Mouse (Mus musculus) thymus, postnatal 25 days (tissue): ENCODE results near the gene Gm10719.
"Not testable (repeated sequence)": the region's sequence is repeated elsewhere in the genome, so short reads cannot be mapped to it uniquely, and the experiment has no call there.

Experiments
- DNase-seq: peaks from one replicate; pipeline ENCODE4 v3.0.0; 2022

Gm10719 gene

DNA sequence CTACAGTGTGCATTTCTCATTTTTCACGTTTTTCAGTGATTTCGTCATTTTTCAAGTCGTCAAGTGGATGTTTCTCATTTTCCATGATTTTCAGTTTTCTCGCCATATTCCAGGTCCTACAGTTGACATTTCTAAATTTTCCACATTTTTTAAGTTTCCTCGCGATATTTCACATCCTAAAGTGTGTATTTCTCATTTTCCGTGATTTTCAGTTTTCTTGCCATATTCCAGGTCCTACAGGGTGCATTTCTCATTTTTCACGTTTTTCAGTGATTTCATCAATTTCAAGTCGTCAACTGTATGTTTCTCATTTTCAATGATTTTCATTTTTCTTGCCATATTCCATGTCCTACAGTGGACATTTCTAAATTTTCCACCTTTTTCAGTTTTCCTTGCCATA lies at the start of gene Gm10719:
Gene Gm10719, plus strand, starts transcription at position 301 of the 400 bp plus-strand sequence.
- DNase-seq: not testable (repeated sequence)

DNA sequence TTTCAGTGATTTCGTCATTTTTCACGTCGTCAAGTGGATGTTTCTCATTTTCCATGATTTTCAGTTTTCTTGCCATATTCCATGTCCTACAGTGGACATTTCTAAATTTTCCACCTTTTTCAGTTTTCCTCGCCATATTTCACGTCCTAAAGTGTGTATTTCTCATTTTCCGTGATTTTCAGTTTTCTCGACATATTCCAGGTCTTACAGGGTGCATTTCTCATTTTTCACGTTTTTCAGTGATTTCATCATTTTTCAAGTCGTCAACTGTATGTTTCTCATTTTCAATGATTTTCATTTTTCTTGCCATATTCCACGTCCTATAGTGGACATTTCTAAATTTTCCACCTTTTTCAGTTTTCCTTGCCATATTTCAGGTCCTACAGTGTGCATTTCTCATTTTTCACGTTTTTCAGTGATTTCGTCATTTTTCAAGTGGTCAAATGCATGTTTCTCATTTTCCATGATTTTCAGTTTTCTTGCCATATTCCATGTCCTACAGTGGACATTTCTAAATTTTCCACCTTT lies 16.7 kb upstream of the Gm10719 start, which contains the start of gene Gm10722:
Gene Gm10722, plus strand, starts transcription at position 478 of the 528 bp plus-strand sequence.
- peak; percentile 3 for DNase-seq

DNA sequence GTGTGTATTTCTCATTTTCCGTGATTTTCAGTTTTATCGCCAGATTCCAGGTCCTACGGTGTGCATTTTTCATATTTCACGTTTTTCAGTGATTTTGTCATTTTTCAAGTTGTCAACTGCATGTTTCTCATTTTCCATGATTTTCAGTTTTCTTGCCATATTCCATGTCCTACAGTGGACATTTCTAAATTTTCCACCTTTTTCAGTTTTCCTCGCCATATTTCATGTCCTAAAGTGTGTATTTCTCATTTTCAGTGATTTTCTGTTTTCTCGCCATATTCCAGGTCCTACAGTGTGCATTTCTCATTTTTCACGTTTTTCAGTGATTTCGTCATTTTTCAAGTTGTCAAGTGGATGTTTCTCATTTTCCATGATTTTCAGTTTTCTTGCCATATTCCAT lies 16.2 kb upstream of the Gm10719 start:
- not testable (repeated sequence) for DNase-seq

DNA sequence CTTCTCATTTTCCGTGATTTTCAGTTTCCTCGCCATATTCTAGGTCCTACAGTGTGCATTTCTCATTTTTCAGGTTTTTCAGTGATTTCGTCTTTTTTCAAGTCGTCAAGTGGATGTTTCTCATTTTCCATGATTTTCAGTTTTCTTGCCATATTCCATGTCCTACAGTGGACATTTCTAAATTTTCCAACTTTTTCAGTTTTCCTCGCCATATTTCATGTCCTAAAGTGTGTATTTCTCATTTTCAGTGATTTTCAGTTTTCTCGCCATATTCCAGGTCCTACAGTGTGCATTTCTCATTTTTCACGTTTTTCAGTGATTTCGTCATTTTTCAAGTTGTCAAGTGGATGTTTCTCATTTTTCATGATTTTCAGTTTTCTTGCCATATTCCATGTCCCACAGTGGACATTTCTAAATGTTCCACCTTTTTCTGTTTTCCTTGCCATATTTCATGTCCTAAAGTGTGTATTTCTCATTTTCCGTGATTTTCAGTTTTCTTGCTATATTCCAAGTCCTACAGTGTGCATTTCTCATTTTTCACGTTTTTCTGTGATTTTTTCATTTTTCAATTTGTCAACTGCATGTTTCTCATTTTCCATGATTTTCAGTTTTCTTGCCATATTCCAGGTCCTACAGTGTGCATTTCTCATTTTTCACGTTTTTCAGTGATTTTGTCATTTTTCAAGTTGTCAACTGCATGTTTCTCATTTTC lies 15.1 kb upstream of the Gm10719 start:
- peak; percentile 82 for DNase-seq

DNA sequence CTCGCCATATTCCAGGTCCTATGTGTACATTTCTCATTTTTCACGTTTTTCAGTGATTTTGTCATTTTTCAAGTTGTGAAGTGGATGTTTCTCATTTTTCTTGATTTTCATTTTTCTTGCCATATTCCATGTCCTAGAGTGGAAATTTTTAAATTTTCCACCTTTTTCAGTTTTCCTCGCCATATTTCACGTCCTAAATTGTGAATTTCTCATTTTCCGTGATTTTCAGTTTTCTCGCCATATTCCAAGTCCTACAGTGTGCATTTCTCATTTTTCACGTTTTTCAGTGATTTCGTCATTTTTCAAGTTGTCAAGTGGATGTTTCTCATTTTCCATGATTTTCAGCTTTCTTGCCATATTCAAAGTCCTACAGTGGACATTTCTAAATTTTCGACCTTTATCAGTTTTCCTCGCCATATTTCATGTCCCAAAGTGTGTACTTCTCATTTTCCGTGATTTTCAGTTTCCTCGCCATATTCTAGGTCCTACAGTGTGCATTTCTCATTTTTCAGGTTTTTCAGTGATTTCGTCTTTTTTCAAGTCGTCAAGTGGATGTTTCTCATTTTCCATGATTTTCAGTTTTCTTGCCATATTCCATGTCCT lies 14.3 kb upstream of the Gm10719 start, which contains the start of gene Gm11168:
Gene Gm11168, plus strand, starts transcription at position 553 of the 603 bp plus-strand sequence.
- DNase-seq: not testable (repeated sequence)

DNA sequence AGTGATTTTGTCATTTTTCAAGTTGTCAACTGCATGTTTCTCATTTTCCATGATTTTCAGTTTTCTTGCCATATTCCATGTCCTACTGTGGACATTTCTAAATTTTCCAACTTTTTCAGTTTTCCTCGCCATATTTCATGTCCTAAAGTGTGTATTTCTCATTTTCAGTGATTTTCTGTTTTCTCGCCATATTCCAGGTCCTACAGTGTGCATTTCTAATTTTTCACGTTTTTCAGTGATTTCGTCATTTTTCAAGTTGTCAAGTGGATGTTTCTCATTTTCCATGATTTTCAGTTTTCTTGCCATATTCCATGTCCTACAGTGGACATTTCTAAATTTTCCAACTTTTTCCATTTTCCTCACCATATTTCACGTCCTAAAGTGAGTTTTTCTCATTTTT lies 11.0 kb upstream of the Gm10719 start:
- DNase-seq: not testable (repeated sequence)

DNA sequence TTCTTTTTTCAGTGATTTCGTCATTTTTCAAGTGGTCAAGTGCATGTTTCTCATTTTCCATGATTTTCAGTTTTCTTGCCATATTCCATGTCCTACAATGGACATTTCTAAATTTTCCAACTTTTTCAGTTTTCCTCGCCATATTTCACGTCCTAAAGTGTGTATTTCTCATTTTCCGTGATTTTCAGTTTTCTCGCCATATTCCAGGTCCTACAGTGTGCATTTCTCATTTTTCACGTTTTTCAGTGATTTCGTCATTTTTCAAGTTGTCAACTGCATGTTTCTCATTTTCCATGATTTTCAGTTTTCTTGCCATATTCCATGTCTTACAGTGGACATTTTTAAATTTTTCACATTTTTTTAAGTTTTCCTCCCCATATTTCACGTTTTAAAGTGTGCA lies 10.6 kb upstream of the Gm10719 start:
- DNase-seq: peak; percentile 78

DNA sequence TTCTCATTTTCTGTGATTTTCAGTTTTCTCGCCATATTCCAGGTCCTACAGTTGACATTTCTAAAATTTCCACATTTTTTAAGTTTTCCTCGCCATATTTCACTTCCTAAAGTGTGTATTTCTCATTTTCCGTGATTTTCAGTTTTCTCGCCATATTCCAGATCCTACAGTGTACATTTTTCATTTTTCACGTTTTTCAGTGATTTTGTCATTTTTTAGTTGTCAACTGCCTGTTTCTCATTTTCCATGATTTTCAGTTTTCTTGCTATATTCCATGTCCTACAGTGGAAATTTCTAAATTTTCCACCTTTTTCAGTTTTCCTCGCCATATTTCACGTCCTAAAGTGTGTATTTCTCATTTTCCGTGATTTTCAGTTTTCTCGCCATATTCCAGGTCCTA lies 9.9 kb upstream of the Gm10719 start:
- not testable (repeated sequence) for DNase-seq

DNA sequence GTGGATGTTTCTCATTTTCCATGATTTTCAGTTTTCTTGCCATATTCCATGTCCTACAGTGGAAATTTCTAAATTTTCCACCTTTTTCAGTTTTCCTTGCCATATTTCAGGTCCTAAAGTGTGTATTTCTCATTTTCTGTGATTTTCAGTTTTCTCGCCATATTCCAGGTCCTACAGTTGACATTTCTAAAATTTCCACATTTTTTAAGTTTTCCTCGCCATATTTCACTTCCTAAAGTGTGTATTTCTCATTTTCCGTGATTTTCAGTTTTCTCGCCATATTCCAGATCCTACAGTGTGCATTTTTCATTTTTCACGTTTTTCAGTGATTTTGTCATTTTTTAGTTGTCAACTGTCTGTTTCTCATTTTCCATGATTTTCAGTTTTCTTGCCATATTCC lies 7.9 kb upstream of the Gm10719 start:
- DNase-seq: not testable (repeated sequence)

DNA sequence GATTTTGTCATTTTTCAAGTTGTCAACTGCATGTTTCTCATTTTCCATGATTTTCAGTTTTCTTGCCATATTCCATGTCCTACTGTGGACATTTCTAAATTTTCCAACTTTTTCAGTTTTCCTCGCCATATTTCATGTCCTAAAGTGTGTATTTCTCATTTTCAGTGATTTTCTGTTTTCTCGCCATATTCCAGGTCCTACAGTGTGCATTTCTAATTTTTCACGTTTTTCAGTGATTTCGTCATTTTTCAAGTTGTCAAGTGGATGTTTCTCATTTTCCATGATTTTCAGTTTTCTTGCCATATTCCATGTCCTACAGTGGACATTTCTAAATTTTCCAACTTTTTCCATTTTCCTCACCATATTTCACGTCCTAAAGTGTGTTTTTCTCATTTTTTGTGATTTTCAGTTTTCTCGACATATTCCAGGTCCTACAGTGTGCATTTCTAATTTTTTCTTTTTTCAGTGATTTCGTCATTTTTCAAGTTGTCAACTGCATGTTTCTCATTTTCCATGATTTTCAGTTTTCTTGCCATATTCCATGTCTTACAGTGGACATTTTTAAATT lies 5.1 kb upstream of the Gm10719 start:
- DNase-seq: not testable (repeated sequence)

DNA sequence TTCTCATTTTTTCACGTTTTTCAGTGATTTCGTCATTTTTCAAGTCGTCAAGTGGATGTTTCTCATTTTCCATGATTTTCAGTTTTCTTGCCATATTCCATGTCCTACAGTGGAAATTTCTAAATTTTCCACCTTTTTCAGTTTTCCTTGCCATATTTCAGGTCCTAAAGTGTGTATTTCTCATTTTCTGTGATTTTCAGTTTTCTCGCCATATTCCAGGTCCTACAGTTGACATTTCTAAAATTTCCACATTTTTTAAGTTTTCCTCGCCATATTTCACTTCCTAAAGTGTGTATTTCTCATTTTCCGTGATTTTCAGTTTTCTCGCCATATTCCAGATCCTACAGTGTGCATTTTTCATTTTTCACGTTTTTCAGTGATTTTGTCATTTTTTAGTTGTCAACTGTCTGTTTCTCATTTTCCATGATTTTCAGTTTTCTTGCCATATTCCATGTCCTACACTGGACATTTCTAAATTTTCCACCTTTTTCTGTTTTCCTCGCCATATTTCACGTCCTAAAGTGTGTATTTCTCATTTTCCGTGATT lies 4.4 kb upstream of the Gm10719 start, which contains the start of gene Gm10721:
Gene Gm10721, plus strand, starts transcription at position 408 of the 547 bp plus-strand sequence.
- DNase-seq: not testable (repeated sequence)

DNA sequence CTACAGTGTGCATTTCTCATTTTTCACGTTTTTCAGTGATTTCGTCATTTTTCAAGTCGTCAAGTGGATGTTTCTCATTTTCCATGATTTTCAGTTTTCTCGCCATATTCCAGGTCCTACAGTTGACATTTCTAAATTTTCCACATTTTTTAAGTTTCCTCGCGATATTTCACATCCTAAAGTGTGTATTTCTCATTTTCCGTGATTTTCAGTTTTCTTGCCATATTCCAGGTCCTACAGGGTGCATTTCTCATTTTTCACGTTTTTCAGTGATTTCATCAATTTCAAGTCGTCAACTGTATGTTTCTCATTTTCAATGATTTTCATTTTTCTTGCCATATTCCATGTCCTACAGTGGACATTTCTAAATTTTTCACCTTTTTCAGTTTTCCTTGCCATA lies 1.9 kb upstream of the Gm10719 start, which contains the start of gene Gm10720:
Gene Gm10720, plus strand, starts transcription at position 301 of the 400 bp plus-strand sequence.
- DNase-seq: not testable (repeated sequence)

DNA sequence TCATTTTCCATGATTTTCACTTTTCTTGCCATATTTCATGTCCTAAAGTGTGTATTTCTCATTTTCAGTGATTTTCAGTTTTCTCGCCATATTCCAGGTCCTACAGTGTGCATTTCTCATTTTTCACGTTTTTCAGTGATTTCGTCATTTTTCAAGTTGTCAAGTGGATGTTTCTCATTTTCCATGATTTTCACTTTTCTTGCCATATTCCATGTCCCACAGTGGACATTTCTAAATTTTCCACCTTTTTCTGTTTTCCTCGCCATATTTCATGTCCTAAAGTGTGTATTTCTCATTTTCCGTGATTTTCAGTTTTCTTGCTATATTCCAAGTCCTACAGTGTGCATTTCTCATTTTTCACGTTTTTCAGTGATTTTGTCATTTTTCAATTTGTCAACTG lies 1.3 kb upstream of the Gm10719 start:
- not testable (repeated sequence) for DNase-seq

DNA sequence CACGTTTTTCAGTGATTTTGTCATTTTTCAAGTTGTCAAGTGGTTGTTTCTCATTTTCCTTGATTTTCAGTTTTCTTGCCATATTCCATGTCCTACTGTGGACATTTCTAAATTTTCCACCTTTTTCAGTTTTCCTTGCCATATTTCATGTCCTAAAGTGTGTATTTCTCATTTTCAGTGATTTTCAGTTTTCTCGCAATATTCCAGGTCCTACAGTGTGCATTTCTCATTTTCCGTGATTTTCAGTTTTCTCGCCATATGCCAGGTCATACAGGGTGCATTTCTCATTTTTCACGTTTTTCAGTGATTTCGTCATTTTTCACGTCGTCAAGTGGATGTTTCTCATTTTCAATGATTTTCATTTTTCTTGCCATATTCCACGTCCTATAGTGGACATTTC lies 1.7 kb downstream of the Gm10719 start:
- DNase-seq: peak; percentile 11

DNA sequence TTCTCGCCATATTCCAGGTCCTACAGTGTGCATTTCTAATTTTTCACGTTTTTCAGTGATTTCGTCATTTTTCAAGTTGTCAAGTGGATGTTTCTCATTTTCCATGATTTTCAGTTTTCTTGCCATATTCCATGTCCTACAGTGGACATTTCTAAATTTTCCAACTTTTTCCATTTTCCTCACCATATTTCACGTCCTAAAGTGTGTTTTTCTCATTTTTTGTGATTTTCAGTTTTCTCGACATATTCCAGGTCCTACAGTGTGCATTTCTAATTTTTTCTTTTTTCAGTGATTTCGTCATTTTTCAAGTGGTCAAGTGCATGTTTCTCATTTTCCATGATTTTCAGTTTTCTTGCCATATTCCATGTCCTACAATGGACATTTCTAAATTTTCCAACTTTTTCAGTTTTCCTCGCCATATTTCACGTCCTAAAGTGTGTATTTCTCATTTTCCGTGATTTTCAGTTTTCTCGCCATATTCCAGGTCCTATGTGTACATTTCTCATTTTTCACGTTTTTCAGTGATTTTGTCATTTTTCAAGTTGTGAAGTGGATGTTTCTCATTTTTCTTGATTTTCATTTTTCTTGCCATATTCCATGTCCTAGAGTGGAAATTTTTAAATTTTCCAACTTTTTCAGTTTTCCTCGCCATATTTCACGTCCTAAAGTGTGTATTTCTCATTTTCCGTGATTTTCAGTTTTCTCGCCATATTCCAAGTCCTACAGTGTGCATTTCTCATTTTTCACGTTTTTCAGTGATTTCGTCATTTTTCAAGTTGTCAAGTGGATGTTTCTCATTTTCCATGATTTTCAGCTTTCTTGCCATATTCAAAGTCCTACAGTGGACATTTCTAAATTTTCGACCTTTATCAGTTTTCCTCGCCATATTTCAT lies 2.9 kb downstream of the Gm10719 start:
- DNase-seq: peak; percentile 26

DNA sequence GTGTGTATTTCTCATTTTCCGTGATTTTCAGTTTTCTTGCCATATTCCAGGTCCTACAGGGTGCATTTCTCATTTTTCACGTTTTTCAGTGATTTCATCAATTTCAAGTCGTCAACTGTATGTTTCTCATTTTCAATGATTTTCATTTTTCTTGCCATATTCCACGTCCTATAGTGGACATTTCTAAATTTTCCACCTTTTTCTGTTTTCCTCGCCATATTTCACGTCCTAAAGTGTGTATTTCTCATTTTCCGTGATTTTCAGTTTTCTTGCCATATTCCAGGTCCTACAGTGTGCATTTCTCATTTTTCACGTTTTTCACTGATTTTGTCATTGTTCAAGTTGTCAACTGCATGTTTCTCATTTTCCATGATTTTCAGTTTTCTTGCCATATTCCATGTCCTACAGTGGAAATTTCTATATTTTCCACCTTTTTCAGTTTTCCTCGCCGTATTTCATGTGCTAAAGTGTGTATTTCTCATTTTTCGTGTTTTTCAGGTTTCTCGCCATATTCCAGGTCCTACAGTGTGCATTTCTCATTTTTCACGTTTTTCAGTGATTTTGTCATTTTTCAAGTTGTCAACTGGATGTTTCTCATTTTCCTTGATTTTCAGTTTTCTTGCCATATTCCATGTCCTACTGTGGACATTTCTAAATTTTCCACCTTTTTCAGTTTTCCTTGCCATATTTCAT lies 5.3 kb downstream of the Gm10719 start:
- DNase-seq: peak; percentile 46

DNA sequence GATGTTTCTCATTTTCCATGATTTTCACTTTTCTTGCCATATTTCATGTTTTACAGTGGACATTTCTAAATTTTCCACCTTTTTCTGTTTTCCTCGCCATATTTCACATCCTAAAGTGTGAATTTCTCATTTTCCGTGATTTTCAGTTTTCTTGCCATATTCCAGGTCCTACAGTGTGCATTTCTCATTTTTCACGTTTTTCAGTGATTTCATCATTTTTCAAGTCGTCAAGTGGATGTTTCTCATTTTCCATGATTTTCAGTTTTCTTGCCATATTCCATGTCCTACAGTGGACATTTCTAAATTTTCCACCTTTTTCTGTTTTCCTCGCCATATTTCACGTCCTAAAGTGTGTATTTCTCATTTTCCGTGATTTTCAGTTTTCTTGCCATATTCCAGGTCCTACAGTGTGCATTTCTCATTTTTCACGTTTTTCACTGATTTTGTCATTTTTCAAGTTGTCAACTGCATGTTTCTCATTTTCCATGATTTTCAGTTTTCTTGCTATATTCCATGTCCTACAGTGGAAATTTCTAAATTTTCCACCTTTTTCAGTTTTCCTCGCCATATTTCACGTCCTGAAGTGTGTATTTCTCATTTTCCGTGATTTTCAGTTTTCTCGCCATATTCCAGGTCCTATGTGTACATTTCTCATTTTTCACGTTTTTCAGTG lies 6.2 kb downstream of the Gm10719 start, which contains the start of gene Gm10718:
Gene Gm10718, plus strand, starts transcription at position 236 of the 673 bp plus-strand sequence.
- DNase-seq: not testable (repeated sequence)

DNA sequence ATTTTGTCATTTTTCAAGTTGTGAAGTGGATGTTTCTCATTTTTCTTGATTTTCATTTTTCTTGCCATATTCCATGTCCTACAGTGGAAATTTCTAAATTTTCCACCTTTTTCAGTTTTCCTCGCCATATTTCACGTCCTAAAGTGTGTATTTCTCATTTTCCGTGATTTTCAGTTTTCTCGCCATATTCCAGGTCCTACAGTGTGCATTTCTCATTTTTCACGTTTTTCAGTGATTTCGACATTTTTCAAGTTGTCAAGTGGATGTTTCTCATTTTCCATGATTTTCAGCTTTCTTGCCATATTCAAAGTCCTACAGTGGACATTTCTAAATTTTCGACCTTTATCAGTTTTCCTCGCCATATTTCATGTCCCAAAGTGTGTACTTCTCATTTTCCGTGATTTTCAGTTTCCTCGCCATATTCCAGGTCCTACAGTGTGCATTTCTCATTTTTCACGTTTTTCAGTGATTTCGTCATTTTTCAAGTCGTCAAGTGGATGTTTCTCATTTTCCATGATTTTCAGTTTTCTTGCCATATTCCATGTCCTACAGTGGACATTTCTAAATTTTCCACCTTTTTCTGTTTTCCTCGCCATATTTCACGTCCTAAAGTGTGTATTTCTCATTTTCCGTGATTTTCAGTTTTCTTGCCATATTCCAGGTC lies 6.9 kb downstream of the Gm10719 start:
- peak; percentile 69 for DNase-seq

DNA sequence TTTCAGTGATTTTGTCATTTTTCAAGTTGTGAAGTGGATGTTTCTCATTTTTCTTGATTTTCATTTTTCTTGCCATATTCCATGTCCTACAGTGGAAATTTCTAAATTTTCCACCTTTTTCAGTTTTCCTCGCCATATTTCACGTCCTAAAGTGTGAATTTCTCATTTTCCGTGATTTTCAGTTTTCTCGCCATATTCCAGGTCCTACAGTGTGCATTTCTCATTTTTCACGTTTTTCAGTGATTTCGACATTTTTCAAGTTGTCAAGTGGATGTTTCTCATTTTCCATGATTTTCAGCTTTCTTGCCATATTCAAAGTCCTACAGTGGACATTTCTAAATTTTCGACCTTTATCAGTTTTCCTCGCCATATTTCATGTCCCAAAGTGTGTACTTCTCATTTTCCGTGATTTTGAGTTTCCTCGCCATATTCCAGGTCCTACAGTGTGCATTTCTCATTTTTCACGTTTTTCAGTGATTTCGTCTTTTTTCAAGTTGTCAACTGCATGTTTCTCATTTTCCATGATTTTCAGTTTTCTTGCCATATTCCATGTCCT lies 7.8 kb downstream of the Gm10719 start, which contains the start of gene Gm10717:
Gene Gm10717, plus strand, starts transcription at position 506 of the 556 bp plus-strand sequence.
- peak; percentile 14 for DNase-seq

DNA sequence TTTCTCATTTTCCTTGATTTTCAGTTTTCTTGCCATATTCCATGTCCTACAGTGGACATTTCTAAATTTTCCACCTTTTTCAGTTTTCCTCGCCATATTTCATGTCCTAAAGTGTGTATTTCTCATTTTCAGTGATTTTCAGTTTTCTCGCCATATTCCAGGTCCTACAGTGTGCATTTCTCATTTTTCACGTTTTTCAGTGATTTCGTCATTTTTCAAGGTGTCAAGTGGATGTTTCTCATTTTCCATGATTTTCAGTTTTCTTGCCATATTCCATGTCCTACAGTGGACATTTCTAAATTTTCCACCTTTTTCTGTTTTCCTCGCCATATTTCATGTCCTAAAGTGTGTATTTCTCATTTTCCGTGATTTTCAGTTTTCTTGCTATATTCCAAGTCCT lies 8.4 kb downstream of the Gm10719 start:
- peak; percentile 64 for DNase-seq
